Mouse (Mus musculus): ENCODE data around the gene Ppp1r14b.

DNA sequence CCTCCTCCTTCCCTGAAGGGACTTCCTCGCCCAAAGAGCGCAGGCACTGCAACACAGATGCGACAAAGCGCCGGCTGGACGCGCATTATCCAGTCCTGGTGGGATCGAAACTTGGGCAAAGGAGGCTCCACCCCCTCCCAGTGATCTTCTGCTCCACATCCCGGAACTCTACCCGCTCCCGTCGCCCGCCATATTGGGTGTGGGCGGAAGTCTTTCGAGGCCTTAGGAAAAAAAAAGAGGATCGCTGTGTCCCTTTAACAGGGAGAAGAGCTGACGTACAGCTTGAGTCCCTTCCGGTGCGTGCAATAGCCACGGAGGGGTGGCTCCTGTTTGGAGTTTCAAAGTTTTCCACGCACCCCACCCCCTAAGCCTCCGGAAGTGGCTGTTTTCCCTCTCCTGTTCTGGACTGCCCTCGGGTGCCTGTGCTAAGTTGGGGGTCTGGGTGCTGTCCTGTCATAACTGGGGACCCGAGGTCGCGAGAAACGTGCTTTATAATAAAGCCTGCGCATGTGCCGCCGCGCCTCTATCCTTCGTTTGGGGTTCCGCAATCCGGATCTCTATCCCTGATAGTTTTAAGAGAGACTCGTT, 23.3 kb upstream of the Ppp1r14b start:
- TF ChIP-seq CTCF (IDR thresholded peaks at IDR 0.05; ENCODE audit: extremely low read depth, insufficient read depth, low read length) (no peak), POLR2A (IDR thresholded peaks at IDR 0.05; ENCODE audit: extremely low read depth, insufficient read depth, low read length) (peak; percentile 69)
